Mouse (Mus musculus) heart, adult 2 months (tissue): ENCODE data around the gene Kctd2.
"Not testable (repeated sequence)": the region's sequence is repeated elsewhere in the genome, so short reads cannot be mapped to it uniquely, and the experiment has no call there.

Experiments
- CTCF ChIP-seq: fragments of 200-600 bp; IDR thresholded peaks from 2 replicates; pipeline ENCODE4 v1.8.1; 2022; ENCODE audit warnings: antibody characterized with exemption, mild to moderate bottlenecking, moderate library complexity
- EP300 ChIP-seq: fragments of 200-500 bp; IDR thresholded peaks from 2 replicates; pipeline ENCODE4 v1.6.1; 2011; ENCODE audit warnings: low read depth, low read length, control low read depth; ENCODE audit not compliant: insufficient read depth
- POLR2A ChIP-seq: fragments of 200-500 bp; IDR thresholded peaks from 2 replicates; pipeline ENCODE4 v1.6.1; 2011; ENCODE audit warnings: mild to moderate bottlenecking, low read depth, low read length, control low read depth; ENCODE audit not compliant: insufficient read depth

GRCm38 (mm10) chr11:115477388-115477787 is 57.5 kb downstream of the Kctd2 start:
- TF ChIP-seq POLR2A, CTCF, EP300: not testable (repeated sequence)
